Mouse (Mus musculus) gastrocnemius, postnatal 10 days (tissue): ENCODE measurements at regions not wholly inside any gene's neighbourhood (a gene's known extent, or its start where the extent isn't known, plus 50 kb on each side); places are given as distances from the start of the nearest gene placed in this dataset.

Experiments used
- DNase-seq: peaks from one replicate; pipeline ENCODE4 v3.0.0; 2021; ENCODE audit warnings: mixed read lengths

GRCm38 (mm10) chr2:106083001-106083400, 79.7 kb upstream of the Dnajc24 start:
- no peak for DNase-seq

GRCm38 (mm10) chr2:106081951-106082350, 78.6 kb upstream of the Dnajc24 start:
- peak; percentile 71 for DNase-seq

- no peak for DNase-seq
Observed at GRCm38 (mm10) chr2:106080626-106081025, 77.3 kb upstream of the Dnajc24 start.

- DNase-seq: no peak
Observed at GRCm38 (mm10) chr2:106078591-106078990, 75.2 kb upstream of the Dnajc24 start.

- no peak for DNase-seq
Observed at GRCm38 (mm10) chr2:106074441-106074840, 71.1 kb upstream of the Dnajc24 start.

GRCm38 (mm10) chr2:106064316-106064715, 61.0 kb upstream of the Dnajc24 start:
- no peak for DNase-seq
